Mouse (Mus musculus): Measurements from ENCODE around the gene Rnft1.
"Not testable (repeated sequence)": the region's sequence is repeated elsewhere in the genome, so short reads cannot be mapped to it uniquely, and the experiment has no call there.

Gene Rnft1

GRCm38 (mm10) chr11:86484101-86484868, at the start of gene Rnft1:
Gene Rnft1, plus strand, starts transcription at chr11:86484657.
- DNase-seq (ENCODE audit: extremely low read depth, low read depth, low spot score), result peak; percentile 65

GRCm38 (mm10) chr11:86436843-86437242, 47.6 kb upstream of the Rnft1 start:
- DNase-seq (ENCODE audit: extremely low read depth, low read depth, low spot score), result no peak

- no peak for DNase-seq (ENCODE audit: extremely low read depth, low read depth, low spot score)
Observed at GRCm38 (mm10) chr11:86438261-86438660, 46.2 kb upstream of the Rnft1 start.

GRCm38 (mm10) chr11:86440791-86441190, 43.7 kb upstream of the Rnft1 start:
- no peak for DNase-seq (ENCODE audit: extremely low read depth, low read depth, low spot score)

GRCm38 (mm10) chr11:86453991-86454390, 30.5 kb upstream of the Rnft1 start:
- DNase-seq (ENCODE audit: extremely low read depth, low read depth, low spot score), result no peak

GRCm38 (mm10) chr11:86457545-86457944, 26.9 kb upstream of the Rnft1 start:
- no peak for DNase-seq (ENCODE audit: extremely low read depth, low read depth, low spot score)

- DNase-seq (ENCODE audit: extremely low read depth, low read depth, low spot score), result no peak
Observed at GRCm38 (mm10) chr11:86458866-86459265, 25.6 kb upstream of the Rnft1 start.

GRCm38 (mm10) chr11:86462579-86462978, 21.9 kb upstream of the Rnft1 start:
- no peak for DNase-seq (ENCODE audit: extremely low read depth, low read depth, low spot score)

GRCm38 (mm10) chr11:86464275-86464674, 20.2 kb upstream of the Rnft1 start:
- not testable (repeated sequence) for DNase-seq (ENCODE audit: extremely low read depth, low read depth, low spot score)

GRCm38 (mm10) chr11:86468345-86468744, 16.1 kb upstream of the Rnft1 start:
- DNase-seq (ENCODE audit: extremely low read depth, low read depth, low spot score), result no peak

- DNase-seq (ENCODE audit: extremely low read depth, low read depth, low spot score), result no peak
Observed at GRCm38 (mm10) chr11:86468971-86469370, 15.5 kb upstream of the Rnft1 start.

GRCm38 (mm10) chr11:86471785-86472184, 12.7 kb upstream of the Rnft1 start:
- DNase-seq (ENCODE audit: extremely low read depth, low read depth, low spot score), result no peak

GRCm38 (mm10) chr11:86472771-86473171, 11.7 kb upstream of the Rnft1 start:
- no peak for DNase-seq (ENCODE audit: extremely low read depth, low read depth, low spot score)

GRCm38 (mm10) chr11:86473576-86473975, 10.9 kb upstream of the Rnft1 start:
- DNase-seq (ENCODE audit: extremely low read depth, low read depth, low spot score), result no peak

GRCm38 (mm10) chr11:86484910-86485510, 553 bp downstream of the Rnft1 start:
- DNase-seq (ENCODE audit: extremely low read depth, low read depth, low spot score), result no peak

- no peak for DNase-seq (ENCODE audit: extremely low read depth, low read depth, low spot score)
Observed at GRCm38 (mm10) chr11:86490782-86491181, 6.3 kb downstream of the Rnft1 start.

- no peak for DNase-seq (ENCODE audit: extremely low read depth, low read depth, low spot score)
Observed at GRCm38 (mm10) chr11:86497356-86497755, 12.9 kb downstream of the Rnft1 start.

- DNase-seq (ENCODE audit: extremely low read depth, low read depth, low spot score), result no peak
Observed at GRCm38 (mm10) chr11:86497908-86498307, 13.5 kb downstream of the Rnft1 start.

GRCm38 (mm10) chr11:86500795-86501194, 16.3 kb downstream of the Rnft1 start:
- DNase-seq (ENCODE audit: extremely low read depth, low read depth, low spot score), result no peak

- DNase-seq (ENCODE audit: extremely low read depth, low read depth, low spot score), result no peak
Observed at GRCm38 (mm10) chr11:86503121-86503520, 18.7 kb downstream of the Rnft1 start.

- DNase-seq (ENCODE audit: extremely low read depth, low read depth, low spot score), result no peak
Observed at GRCm38 (mm10) chr11:86507334-86507733, 22.9 kb downstream of the Rnft1 start.

- no peak for DNase-seq (ENCODE audit: extremely low read depth, low read depth, low spot score)
Observed at GRCm38 (mm10) chr11:86507991-86508390, 23.5 kb downstream of the Rnft1 start.

GRCm38 (mm10) chr11:86516620-86517019, 32.2 kb downstream of the Rnft1 start:
- DNase-seq (ENCODE audit: extremely low read depth, low read depth, low spot score), result no peak

All from fat pad, adult 2 months (tissue).